Mouse (Mus musculus) embryonic fibroblast, embryonic 13.5 days (primary cell): ENCODE measurements at regions not wholly inside any gene's neighbourhood (a gene's known extent, or its start where the extent isn't known, plus 50 kb on each side); places are given as distances from the start of the nearest gene placed in this dataset.

ENCODE experiments used
- H3K27ac ChIP-seq: 2 replicates; pipeline ENCODE4 v1.5.1; 2012; ENCODE audit warnings: low read length, control low read depth, inconsistent platforms; ENCODE audit not compliant: insufficient read depth
- H3K4me1 ChIP-seq: 2 replicates; pipeline ENCODE4 v1.6.1; 2011; ENCODE audit warnings: low read length; ENCODE audit not compliant: control insufficient read depth, insufficient read depth
- H3K4me3 ChIP-seq: 2 replicates; pipeline ENCODE4 v1.5.1; 2011; ENCODE audit warnings: mild to moderate bottlenecking, control low read depth, low read length; ENCODE audit not compliant: insufficient read depth
- CTCF ChIP-seq: IDR thresholded peaks from 2 replicates; pipeline ENCODE4 v1.5.1; 2011; ENCODE audit warnings: mild to moderate bottlenecking, control low read depth, low read length, moderate library complexity, borderline replicate concordance; ENCODE audit not compliant: insufficient read depth
- POLR2A ChIP-seq: IDR thresholded peaks from 2 replicates; pipeline ENCODE4 v1.6.1; 2011; ENCODE audit warnings: low read depth, mild to moderate bottlenecking, control low read depth, low read length, moderate library complexity

GRCm38 (mm10) chr15:7623026-7623425, 187.6 kb upstream of the Gdnf start:
- TF ChIP-seq POLR2A (no peak), CTCF (no peak)
- H3K4me1 ChIP-seq: no peaks in the 10 kb centered on the region
- H3K27ac ChIP-seq: no peak overlapping the region
- no peak overlapping the region for H3K4me3 ChIP-seq

GRCm38 (mm10) chr15:7624689-7625472, 185.8 kb upstream of the Gdnf start:
- Histone ChIP-seq H3K4me1 (no peaks in the 10 kb centered on the region), H3K4me3 (no peak overlapping the region), H3K27ac (no peak overlapping the region)
- TF ChIP-seq CTCF: no peak
- TF ChIP-seq POLR2A: no peak

- no peak for TF ChIP-seq POLR2A
- no peak for TF ChIP-seq CTCF
Measured at GRCm38 (mm10) chr15:7629826-7630225, 180.8 kb upstream of the Gdnf start.

GRCm38 (mm10) chr15:7635234-7635633, 175.4 kb upstream of the Gdnf start:
- Histone ChIP-seq H3K4me1 (no peaks in the 10 kb centered on the region), H3K4me3 (no peak overlapping the region), H3K27ac (no peak overlapping the region)
- TF ChIP-seq POLR2A (no peak), CTCF (no peak)

More at GRCm38 (mm10) chr15:7629826-7630225, 180.8 kb upstream of the Gdnf start:
- Histone ChIP-seq H3K4me1 (no peaks in the 10 kb centered on the region), H3K4me3 (no peak overlapping the region), H3K27ac (no peak overlapping the region)

GRCm38 (mm10) chr15:7639444-7639843, 171.2 kb upstream of the Gdnf start:
- H3K4me1 ChIP-seq: no peaks in the 10 kb centered on the region
- H3K4me3 ChIP-seq: no peak overlapping the region
- TF ChIP-seq POLR2A (no peak), CTCF (no peak)
- no peak overlapping the region for H3K27ac ChIP-seq

- Histone ChIP-seq H3K4me1 (no peaks in the 10 kb centered on the region), H3K27ac (no peak overlapping the region), H3K4me3 (no peak overlapping the region)
- TF ChIP-seq POLR2A (no peak), CTCF (no peak)
Measured at GRCm38 (mm10) chr15:7642075-7642474, 168.6 kb upstream of the Gdnf start.

GRCm38 (mm10) chr15:7650705-7651104, 159.9 kb upstream of the Gdnf start:
- TF ChIP-seq POLR2A: no peak
- no peak for TF ChIP-seq CTCF
- Histone ChIP-seq H3K4me3 (no peak overlapping the region), H3K27ac (no peak overlapping the region), H3K4me1 (no peaks in the 10 kb centered on the region)

- TF ChIP-seq CTCF: no peak
- H3K4me3 ChIP-seq: no peak overlapping the region
- no peak overlapping the region for H3K27ac ChIP-seq
- no peaks in the 10 kb centered on the region for H3K4me1 ChIP-seq
Measured at GRCm38 (mm10) chr15:7663888-7664287, 146.8 kb upstream of the Gdnf start.

- TF ChIP-seq CTCF (no peak), POLR2A (no peak)
- H3K27ac ChIP-seq: no peak overlapping the region
- H3K4me1 ChIP-seq: no peaks in the 10 kb centered on the region
- H3K4me3 ChIP-seq: no peak overlapping the region
Measured at GRCm38 (mm10) chr15:7669631-7670030, 141.0 kb upstream of the Gdnf start.

- no peak overlapping the region for H3K27ac ChIP-seq
- no peaks in the 10 kb centered on the region for H3K4me1 ChIP-seq
- no peak overlapping the region for H3K4me3 ChIP-seq
- no peak for TF ChIP-seq POLR2A
- TF ChIP-seq CTCF: no peak
Measured at GRCm38 (mm10) chr15:7676970-7677369, 133.7 kb upstream of the Gdnf start.
